Mouse (Mus musculus) brown adipose tissue, adult 24 weeks (tissue): ENCODE results near the gene Cpt1a. TPM values are rescaled to one million over a fixed set of nuclear protein-coding genes. Genes with fewer than 3 reads are reported as not detected.

Experiments
- H3K27ac ChIP-seq: fragments of 200-500 bp; replicated peaks from 2 replicates; pipeline ENCODE4 v1.5.1; 2012; ENCODE audit warnings: low read depth, mild to moderate bottlenecking, low read length
- H3K4me1 ChIP-seq: fragments of 200-500 bp; 2 replicates; pipeline ENCODE4 v1.6.1; 2012; ENCODE audit warnings: low read length, mixed read lengths; ENCODE audit not compliant: control insufficient read depth, insufficient read depth, insufficient read length
- H3K4me3 ChIP-seq: fragments of 200-500 bp; 2 replicates; pipeline ENCODE4 v1.5.1; 2012; ENCODE audit warnings: low read depth, mild to moderate bottlenecking, low read length, moderate library complexity; ENCODE audit not compliant: insufficient read depth
- polyA plus RNA-seq: library from polyadenylated mRNA; stranded (reverse); fragments of >200 nt; gene quantifications from 2 replicates; pipeline ENCODE4 v1.2.4, GENCODE M21; 2012; ENCODE audit not compliant: missing spikeins, insufficient read depth, insufficient read length

Gene Cpt1a
- polyA plus RNA-seq, 1 experiment: 10.0 TPM

DNA sequence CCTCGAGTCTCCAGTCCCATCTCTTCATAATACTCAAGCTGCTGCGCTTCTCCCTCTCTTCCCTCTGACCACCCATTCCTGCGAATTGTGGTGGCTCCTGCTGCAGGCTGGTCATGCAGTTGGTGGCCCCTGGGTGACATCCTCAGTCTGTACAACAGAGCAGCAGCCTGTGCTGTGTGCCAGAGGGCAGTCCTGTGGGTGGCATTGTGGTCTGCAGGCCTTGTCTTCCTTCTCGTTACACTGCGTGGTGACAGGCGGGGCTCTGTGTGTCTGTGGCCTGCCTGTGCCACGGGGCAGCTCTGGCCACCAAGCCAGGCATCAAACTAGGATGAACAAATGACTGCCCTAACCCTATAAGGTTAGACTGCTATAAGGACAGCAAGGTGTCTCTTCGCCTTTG, 17.1 kb downstream of the Cpt1a start:
- H3K27ac ChIP-seq: no peak overlapping the region
- H3K4me1 ChIP-seq: peaks cover 26% of the 10 kb centered on the region

DNA sequence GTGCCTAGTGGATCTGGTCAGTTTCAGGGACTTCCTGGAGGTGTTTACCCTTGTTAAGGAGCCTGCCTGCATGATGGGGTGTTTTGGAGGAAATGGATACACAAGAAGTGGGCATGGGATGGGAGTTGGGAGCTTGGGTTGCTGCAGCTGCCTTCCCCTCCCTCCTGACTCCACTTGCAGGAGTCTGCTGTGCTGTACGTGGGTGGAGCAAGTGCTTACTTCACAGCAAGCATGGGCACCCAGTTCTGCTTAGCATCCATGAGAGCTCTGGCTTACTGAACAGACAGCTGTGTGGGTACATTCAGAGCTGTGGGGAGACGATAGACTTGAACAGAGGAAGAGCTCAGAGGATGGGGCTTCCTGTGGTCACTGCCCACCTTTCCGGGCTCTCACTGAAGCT, 18.9 kb downstream of the Cpt1a start:
- peaks cover 10% of the 10 kb centered on the region for H3K4me1 ChIP-seq
- no peak overlapping the region for H3K27ac ChIP-seq
- H3K4me3 ChIP-seq: no peak overlapping the region

More for the DNA sequence above, 17.1 kb downstream of the Cpt1a start:
- H3K4me3 ChIP-seq: no peak overlapping the region

DNA sequence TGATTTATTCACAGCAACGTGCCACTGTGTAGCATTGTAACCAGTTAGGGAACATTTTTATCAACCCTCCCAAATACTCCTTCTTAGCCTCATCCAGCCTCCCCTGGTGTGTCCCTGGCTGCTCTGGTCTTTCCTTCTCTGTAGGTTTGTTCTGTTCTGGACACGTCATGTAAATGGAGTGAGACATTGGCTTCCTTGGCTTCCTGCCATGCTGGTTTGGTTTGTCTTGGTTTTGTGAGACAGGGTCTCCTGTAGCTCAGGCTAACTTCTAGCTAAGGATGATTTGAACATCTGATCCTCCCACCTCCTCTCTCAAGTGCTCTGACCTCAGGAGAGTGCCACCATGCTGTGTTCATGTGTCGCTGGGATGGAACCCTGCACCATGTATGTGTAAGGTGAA, 21.8 kb downstream of the Cpt1a start:
- Histone ChIP-seq H3K4me3 (no peak overlapping the region), H3K4me1 (no peaks in the 10 kb centered on the region), H3K27ac (no peak overlapping the region)

DNA sequence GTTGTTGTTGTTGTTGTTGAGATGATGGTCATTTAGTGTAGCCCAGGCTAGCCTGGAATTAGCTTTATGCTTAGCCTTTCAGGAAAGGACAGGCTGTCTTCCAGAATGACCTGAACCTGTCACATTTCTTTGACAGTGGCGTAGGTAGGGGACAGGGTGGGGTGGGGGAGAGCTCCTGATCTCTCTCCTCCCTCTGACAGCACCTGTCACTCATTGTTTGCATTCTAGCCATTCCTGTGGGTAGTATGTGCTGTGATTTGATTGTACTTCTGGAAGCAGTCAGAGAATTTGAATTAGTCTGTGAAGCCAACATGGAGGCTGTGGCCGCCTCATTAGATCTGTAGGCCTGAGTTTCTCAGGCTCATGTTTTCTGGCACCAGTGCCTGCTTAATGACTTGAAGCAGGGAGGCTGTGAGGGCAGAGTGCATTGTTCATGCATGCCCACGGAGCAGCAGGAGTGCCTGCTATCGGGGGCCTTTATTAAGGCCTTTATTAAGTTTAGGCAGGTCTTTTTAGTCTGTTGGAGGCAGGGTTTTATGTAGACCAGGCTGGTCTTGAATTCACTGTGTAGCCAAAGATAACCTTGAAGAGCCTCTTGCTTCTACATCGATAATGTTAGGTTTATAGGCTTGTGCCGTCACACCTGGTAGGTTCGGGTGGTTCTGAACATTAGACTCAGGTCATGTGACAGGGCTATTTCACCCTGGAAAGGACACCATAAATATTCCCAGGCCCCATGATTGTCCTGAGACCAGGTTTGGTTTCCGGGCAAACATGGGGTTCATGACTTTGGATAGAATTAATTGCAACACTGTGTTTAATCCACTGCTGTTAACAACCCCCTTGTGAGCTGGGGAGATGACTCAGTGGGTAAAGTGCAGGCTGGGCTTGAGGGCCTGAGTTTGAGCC, 22.8 kb downstream of the Cpt1a start:
- no peaks in the 10 kb centered on the region for H3K4me1 ChIP-seq
- no peak overlapping the region for H3K4me3 ChIP-seq
- H3K27ac ChIP-seq: no peak overlapping the region

DNA sequence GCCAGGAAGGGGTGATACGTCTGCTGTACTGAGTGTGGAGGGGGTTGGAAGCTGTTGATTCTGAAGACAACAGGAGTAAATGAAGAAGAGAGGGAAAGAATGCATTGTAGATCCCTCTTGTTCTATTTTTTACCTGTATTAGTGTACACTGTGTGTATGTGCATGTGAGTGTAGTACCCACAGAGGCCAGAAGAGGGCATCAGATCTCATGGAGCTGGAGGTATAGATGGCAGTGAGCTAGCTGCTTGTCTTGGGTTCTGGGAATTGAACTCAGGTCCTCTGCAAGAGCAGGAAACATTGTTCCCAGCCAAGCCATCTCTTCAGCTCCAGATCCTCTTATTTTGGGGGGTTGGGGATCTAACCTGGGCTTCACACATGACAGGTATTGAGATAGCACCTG, 25.6 kb downstream of the Cpt1a start:
- H3K4me3 ChIP-seq: no peak overlapping the region
- no peak overlapping the region for H3K27ac ChIP-seq
- H3K4me1 ChIP-seq: peaks cover 3% of the 10 kb centered on the region; the same call in 1 of the 2 replicates

DNA sequence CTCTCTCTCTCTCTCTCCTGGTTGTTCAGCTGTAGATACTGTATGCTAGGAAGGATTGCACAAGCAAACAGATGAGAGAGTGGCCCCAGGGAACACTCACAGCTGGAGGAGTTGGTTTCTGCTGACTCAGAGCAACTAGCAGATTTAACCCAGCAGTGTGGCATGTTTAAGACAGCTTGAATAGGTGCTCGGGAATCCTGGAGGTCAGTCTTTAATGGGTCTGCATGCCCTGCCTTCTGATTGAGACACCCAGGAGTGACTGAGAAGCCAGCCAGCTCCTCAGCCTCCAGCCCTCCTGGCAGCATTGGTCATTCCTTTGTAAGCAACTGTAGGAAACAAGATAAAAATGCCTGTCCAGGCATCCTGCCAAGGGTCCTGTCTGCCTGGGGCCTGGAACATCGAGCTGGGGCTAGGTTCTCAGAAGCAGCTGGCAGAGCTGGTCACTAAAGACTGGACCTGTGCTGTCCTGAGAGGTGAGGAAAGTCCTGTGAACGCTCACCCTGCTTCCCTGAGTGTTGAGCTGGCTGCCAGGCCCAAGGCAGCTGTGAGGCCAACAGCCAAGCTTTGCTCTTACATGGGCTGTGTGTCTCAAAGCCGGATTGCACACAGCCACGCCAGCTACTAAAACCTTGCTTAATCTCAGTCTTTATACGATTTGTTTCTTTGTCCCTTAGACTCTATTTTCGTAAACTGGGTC, 31.4 kb downstream of the Cpt1a start:
- Histone ChIP-seq H3K4me3 (no peak overlapping the region), H3K4me1 (peaks cover 7% of the 10 kb centered on the region), H3K27ac (peak overlapping the region; percentile 45)

DNA sequence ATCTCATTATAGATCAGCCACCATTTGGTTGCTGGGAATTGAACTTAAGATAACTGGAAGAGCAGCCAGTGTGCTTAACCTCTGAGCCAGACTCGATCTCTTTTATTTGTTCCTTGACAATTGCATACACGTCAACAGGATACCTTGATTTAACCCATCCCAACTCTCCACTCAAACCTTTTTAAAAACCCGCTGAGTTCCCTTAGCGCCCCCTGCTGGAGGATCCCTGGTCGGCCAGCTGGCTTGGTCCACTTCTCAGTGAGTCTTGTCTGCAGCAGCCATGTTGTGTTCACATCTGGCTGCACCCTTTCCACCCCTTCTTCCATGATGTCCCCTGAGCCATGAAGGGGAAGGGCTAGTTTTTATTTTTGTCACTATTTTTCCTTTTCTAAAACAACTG, 33.0 kb downstream of the Cpt1a start:
- H3K4me3 ChIP-seq: no peak overlapping the region
- H3K4me1 ChIP-seq: peaks cover 7% of the 10 kb centered on the region
- H3K27ac ChIP-seq: no peak overlapping the region

DNA sequence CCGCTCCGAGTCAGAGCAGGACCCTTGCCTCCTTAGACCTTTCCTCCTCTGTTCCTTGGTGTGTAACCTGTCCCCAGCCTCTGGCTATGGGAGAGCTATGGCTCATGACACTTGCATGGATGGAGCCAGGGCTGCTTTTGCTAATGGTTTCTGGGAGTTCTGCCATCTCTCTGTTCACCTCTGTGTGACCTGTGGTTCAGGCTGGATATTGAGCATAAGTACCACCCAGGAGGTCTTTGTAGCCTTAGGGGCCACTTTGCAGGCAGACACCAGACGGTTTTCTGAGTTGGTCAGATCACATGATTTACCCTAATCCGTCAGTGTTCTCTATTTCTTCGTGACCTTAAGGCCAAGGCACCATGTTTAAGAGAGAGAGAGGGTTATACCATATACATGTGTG, 34.4 kb downstream of the Cpt1a start:
- Histone ChIP-seq H3K4me1 (peaks cover 7% of the 10 kb centered on the region), H3K27ac (no peak overlapping the region), H3K4me3 (no peak overlapping the region)

DNA sequence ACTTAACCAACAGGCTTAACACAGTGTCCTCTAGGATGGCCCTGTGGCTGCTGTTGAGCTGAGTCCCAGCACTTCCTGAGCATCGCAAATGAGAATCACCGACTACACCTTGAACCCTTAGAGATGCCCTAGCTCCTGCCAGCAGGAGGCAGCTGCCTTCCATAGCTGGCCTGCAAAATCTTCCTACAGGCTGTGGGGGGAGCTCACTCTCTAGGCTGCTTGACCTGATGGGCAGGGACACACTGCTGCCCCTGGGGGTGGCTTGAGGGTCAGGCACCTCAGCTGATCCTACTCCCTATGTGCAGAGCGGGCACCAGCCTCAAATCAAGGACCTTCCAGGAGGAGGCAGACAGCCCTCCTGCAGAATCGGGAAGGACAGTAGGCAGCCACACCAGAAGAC, 35.5 kb downstream of the Cpt1a start:
- peaks cover 6% of the 10 kb centered on the region for H3K4me1 ChIP-seq
- no peak overlapping the region for H3K27ac ChIP-seq
- H3K4me3 ChIP-seq: no peak overlapping the region

DNA sequence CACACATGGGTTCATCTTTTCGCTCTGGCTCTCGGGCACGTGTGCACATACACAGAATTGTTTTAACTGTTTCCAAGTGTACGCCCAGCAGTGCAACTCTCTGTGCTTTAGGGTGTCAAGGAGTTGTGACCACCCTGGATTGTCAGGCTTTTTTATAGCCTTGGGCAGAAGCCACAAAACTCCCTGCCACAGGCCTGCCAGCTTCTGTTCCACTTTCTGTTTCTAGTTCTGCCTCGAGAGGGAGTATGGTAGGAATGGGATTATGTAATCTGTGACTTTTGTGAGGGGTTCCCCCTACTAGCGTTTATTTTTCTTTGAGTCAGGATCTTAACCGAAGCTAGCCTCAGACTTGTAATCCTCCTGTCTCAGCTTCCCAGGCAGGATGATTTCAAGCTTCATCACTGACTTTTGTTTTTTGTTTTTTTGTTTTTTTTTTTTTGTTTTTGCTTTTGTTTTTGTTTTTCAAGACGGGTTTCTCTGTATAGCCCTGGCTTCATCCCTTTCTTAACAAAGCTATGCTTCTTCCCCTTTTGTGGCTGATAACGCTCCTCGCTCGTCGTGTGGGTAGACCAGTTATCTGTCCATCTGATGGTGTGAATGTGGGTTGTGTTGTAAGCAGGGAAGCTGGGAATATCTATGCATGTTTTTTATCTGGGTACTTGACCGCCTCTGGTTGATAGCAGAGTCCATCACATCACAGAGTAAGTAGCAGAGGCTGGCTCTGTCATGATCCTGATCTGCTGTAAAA, 37.9 kb downstream of the Cpt1a start:
- Histone ChIP-seq H3K4me1 (peaks cover 3% of the 10 kb centered on the region; the same call in 1 of the 2 replicates), H3K27ac (0 out of 2 replicates have a peak overlapping the region, but pooled peaks have one; percentile 26), H3K4me3 (no peak overlapping the region)

DNA sequence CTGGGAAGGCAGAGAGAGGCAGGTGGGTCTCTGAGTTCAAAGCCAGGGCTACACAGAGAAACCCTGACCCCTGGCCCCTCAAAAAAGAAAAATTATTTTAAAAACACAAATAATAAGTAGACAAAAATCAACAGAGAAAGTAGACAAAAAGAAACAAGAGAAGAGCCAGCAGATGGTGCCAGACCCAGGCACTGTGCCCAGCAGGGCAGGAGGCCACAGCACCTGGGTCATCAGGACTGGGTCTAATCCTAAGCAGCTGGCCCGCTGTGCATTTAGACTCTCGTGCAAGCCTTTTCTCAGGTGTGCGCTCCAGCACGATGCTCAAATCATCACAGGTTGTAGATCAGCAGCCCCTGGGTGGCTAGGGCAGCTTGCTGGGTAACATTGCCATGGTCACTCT, 41.4 kb downstream of the Cpt1a start:
- Histone ChIP-seq H3K27ac (no peak overlapping the region), H3K4me1 (no peaks in the 10 kb centered on the region), H3K4me3 (no peak overlapping the region)

DNA sequence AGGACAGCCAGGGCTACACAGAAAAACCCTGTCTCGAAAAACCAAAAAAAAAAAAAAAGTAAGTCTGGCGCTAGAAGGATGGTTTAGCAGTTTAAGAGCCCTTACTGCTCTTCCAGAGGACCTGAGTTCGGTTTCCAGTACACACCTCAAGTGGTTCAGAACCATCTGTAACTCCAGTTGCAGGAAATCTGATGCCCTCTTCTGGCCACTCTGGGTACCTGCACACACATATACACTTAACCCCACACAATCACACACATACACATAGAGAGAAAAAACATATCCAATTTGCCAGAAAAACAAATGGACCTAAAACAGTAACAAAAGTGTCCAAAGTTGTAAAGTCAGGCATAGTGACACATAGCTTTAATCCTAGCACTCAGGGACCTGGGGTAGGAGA, 43.0 kb downstream of the Cpt1a start:
- Histone ChIP-seq H3K4me3 (no peak overlapping the region), H3K4me1 (no peaks in the 10 kb centered on the region), H3K27ac (no peak overlapping the region)

DNA sequence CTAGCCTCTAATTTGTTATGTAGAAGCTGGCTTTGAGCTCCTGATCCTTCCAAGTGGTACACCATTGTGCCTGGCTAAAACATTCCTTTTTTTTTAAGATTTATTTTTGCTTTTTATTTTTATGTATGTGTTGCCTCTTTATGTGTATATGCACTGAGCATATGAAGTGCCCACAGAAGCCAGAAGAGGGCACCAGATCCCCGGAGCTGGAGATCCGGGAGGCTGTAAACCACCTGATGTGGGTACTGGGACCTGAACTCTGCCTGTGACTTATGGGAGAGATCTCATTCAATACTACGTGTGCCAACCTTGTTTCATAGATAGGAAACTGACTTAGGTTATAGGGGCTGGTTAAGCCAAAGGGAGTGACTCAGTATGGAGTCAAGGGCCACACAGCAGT, 46.1 kb downstream of the Cpt1a start:
- no peaks in the 10 kb centered on the region for H3K4me1 ChIP-seq
- H3K4me3 ChIP-seq: no peak overlapping the region
- H3K27ac ChIP-seq: no peak overlapping the region

DNA sequence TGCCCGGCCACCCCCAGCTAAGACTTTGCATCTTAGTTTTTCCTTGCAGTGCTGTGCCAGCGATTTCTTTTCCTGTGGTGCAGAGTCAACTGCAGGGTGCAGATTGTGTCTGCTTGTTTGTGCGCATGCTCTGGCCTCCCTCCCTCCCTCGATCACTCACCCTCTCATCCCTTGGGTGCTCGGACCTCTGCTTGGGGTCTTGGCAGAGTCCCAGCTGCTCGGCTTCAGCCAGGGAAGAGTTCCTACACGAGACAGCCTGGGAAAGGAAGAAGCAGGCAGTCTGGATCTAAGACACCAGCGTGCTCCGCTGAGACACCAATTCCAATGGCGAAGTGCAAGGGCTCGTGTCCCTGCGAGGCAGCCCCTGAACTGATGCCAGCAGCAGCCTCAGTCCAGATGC, 51.2 kb downstream of the Cpt1a start:
- no peak overlapping the region for H3K4me3 ChIP-seq
- no peak overlapping the region for H3K27ac ChIP-seq
- peaks cover 15% of the 10 kb centered on the region for H3K4me1 ChIP-seq

DNA sequence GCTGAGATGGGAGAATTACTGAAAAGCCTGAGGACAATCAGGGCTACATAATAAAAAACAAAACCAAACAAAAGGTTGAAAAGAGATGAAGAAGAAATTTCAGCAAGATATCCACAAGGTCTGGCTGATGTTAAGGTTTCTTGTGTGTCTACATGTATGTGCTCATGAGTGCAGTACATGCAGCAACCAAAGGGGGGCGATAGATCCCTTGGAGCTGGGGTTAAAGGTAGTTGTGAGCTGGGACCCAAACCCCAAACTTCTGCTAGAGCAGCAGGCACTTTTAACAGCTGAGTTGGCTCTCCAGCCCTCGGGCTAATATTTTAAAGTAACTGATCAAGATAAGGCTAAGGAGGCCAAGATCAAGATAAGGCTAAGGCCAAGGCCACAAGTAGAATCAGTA, 51.9 kb downstream of the Cpt1a start:
- Histone ChIP-seq H3K27ac (no peak overlapping the region), H3K4me3 (no peak overlapping the region), H3K4me1 (peaks cover 16% of the 10 kb centered on the region)
